Mouse (Mus musculus) liver (tissue): Measurements from ENCODE around the gene Disp2.
A peak's percentile ranks its signal among the peaks of the same experiment; 100 is the strongest.

Experiments
- DNase-seq: peaks from one replicate; pipeline ENCODE4 v3.0.0-alpha.2; 2020; ENCODE audit warnings: mixed read lengths

The Disp2 gene

DNA sequence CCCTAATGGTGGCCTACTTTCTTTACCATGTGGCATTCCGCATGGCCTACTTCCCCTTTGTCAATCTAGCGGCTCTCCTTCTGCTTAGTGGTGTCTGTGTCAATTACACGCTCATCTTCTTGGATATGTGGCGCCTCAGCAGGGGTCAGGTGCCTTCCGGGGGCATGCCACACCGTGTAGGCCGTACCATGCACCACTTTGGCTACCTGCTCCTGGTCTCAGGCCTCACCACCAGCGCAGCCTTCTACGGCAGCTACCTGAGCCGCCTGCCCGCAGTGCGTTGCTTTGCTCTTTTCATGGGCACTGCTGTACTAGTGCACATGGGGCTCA, 10.7 kb downstream of the Disp2 start:
- no peak for DNase-seq

DNA sequence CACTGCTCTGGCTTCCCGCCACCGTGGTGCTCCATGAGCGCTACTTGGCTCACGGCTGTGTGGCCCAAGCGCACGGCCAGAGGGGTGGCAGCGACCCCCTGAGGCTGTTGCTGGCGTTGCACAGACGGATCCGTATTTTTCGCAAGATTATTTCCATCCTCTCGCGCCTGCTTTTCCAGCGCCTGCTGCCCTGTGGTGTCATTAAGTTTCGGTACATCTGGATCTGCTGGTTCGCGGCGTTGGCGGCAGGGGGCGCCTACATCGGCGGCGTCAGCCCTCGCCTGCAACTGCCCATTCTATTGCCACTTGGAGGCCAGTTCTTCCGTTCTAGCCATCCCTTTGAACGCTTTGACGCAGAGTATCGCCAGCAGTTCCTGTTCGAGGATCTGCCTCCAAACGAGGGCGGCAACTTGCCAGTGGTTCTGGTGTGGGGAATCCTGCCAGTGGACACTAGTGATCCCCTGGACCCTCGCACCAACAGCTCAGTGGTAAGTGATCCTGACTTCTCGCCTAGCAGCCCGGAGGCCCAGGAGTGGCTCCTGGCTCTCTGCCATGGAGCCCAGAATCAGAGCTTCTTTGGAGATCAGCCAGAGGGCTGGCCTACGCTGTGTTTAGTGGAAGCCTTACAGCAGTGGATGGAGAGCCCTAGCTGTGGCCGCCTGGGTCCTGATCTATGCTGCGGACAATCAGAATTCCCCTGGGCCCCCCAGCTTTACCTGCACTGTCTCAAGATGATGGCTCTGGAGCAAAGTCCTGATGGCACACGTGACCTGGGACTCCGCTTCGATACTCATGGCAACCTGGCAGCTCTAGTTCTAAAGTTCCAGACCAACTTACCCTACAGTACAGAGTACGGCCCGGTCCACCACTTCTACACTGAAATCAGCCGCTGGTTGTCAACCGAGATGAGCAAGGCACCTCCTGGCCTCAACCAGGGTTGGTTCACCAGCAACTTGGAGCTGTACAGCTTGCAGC, 11.3 kb downstream of the Disp2 start:
- peak; percentile 79 for DNase-seq

DNA sequence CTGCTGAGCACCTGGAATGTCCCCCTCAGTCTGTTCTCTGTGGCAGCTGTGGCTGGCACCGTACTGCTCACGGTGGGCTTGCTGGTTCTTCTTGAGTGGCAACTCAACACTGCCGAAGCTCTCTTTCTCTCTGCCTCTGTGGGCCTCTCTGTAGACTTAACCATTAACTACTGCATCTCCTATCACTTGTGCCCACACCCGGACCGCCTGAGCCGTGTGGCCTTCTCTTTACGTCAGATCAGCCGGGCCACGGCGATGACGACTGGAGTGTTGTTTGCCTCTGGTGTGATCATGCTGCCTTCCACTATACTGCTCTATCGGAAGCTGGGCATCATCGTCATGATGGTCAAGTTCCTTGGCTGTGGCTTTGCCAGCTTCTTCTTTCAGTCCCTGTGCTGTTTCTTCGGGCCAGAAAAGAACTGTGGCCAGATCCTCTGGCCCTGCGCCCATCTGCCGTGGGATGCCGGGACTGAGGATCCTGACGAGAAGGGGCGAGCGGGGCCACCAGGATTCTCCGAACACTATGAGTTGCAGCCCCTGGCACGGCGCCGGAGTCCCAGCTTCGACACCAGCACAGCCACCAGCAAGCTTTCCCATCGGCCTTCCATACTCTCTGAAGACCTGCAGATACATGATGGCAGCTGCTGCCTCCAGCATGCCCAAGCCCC, 12.2 kb downstream of the Disp2 start:
- peak; percentile 69 for DNase-seq

DNA sequence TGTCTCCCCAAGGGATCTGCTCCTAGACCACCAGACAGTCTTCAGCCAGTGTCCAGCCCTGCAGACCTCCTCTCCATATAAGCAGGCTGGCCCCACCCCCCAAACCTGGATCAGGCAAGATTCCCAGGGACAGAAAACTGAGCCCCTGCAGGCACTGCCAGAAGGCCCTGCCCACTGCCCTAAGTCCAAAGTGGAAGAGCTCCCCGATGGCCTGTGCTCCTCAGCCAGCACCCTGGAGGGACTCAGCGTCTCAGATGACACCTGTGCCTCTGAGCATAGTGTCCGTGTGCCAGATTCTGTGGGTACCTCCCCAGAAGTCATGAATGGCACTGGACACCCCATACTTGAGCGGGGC, 12.7 kb downstream of the Disp2 start:
- DNase-seq: no peak

DNA sequence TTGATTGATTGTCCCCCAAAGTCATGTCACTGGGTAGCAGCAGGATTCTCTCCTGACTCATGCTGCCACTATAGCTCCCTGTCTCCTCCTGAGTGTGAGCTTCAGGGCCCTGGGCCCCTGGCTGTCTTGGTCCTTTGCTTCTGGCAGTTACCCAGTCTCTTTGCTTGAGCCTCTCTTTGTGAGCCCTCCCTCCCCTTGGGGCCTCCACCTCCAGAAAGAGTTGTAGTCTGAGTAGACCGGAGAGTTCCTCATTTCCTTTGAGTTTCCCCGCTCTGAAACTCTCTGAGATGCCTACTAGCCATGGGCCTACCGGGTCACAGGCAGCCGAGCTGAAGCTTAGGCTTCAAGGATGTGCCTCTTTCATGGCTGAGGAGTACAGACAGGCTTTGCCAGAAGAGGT, 14.1 kb downstream of the Disp2 start:
- DNase-seq: no peak

DNA sequence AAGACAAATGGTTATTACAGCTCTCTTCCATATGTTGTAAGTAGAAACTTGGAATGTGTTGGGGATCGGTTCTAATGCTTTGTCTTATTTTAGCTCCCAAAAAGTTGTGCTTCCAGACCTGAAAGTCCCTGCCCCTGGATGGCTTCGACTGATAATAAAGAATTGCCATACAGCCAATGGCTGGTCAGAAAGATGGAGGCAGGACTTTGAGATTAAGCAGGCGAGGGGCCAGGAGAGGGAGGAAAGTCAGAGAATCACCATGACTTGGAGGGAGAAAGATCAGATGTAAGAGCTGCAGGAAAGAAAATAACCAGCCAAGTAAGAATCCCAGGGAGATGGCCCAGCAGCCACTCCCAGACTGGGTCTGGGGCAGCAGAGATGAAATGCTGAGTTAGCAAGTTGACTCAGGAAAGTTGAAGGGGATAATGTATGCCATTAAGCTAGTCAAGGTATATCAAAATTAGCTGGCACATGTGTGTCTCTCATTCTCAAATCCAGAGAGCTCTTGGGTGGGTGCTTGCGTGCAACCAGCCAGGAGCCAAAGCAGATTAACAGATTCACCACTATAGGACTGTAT, 23.1 kb downstream of the Disp2 start:
- DNase-seq: peak; percentile 87

DNA sequence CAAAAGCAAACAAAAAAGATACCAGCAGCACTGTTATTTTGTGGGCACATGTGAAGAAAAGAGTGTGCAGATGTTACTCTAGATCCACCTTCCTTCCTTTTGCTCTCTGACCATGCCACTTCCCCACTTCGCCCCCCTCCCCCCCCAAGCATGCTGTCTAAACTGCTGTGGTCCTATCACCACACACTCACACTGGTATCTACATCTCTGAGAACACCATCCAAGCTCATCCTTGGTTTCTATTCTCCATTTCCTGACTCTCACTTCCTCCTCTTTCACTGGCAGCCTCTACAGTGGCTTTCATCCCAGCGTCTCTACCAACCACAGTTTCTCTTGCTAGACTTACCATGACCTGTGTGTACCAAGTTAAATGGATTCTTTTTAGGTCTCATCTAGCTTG, 25.0 kb downstream of the Disp2 start:
- DNase-seq: peak; percentile 37

DNA sequence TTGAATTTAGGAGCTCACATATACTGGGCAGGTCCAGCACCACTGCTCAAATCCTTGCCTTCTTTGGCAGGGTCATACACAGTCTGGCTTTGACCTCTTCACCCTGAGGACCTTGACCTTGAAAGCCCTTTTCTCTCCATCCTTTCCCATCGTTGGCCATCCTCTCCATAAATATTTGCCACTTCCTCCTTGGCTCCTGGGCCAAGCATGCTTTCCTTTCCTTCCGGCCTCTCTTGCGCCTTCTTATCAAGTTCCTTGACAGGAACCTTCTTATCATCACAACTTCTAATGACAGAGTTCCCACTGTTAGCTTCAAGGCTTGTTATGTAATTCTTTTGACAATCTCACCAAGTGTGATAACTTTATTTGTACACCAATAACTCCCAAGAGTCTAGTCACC, 25.6 kb downstream of the Disp2 start:
- DNase-seq: peak; percentile 54

DNA sequence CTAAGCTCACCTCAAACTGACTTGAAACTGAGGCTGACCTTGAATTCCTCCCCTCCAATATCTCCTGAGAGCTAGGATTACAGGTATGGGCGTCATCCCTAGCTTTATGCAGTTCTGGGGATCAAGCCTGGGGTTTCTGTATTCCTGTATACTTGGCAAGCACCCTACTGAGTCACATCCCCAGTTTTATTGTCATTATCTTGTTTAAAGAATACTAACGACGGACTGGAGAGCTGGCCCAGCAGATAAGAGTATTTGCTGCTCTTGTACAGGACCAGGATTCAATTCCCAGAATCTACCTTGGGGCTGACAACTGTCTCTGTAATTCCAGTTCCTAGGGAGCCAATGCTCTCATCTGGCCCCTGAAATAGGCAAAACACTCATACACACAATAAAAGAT, 26.2 kb downstream of the Disp2 start:
- DNase-seq: peak; percentile 41

DNA sequence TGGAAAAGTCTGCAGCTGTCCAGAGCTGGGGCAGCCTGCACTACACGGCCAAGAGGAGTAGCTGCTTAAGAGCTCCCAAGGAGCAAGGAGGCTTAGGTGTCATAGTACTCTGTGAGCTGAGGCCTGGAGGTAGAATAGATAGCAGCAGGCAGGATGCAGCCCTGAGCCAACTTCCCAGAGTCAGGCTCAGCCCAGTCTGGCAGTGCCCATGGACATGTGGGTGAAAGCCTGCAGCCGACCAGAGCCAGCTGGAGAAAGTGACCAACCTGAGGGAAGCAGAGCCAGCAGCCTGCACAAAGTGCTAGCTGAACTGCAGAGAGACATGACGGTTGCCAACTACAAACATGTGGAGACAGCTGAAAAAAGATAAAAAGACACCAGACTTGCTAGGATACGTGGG, 27.3 kb downstream of the Disp2 start:
- DNase-seq: no peak

DNA sequence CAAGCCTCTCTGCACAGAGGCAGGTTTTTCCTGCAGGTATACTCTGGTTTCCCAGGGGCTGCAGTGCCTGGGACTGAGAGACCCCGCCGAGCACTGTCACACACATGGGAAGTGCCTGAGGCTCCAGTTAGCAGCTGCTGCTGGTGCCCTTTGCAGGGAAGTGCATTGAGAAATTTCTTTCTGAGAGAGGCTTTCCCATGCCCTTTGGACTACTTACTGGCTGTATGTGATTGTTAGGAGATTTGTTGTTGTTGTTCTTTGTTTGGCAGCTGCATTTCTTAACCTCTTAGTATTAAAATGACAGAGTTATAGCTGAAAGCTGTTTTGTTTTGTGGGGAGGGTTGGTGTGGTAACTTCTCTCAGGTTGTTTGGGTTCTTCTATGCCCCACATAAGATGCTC, 31.3 kb downstream of the Disp2 start:
- DNase-seq: no peak

DNA sequence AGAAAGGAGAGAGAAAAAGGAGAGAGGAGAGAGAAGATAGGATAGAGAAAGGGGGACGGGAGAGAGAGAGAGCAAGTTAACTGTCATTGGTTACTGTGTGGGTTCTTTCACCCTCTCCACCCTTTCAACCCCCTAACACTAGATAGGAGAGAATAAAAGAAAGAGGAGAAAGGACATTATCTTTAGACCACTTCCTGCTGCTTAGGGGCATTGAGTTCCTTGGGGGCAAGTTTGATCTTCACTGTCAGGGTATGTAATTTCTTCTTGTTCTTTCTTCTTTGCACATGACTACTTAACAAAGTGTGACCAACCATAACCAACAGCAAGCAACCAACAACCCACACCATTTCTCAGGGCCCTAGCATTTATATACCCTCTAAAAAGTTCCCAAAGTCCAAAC, 33.2 kb downstream of the Disp2 start:
- no peak for DNase-seq

DNA sequence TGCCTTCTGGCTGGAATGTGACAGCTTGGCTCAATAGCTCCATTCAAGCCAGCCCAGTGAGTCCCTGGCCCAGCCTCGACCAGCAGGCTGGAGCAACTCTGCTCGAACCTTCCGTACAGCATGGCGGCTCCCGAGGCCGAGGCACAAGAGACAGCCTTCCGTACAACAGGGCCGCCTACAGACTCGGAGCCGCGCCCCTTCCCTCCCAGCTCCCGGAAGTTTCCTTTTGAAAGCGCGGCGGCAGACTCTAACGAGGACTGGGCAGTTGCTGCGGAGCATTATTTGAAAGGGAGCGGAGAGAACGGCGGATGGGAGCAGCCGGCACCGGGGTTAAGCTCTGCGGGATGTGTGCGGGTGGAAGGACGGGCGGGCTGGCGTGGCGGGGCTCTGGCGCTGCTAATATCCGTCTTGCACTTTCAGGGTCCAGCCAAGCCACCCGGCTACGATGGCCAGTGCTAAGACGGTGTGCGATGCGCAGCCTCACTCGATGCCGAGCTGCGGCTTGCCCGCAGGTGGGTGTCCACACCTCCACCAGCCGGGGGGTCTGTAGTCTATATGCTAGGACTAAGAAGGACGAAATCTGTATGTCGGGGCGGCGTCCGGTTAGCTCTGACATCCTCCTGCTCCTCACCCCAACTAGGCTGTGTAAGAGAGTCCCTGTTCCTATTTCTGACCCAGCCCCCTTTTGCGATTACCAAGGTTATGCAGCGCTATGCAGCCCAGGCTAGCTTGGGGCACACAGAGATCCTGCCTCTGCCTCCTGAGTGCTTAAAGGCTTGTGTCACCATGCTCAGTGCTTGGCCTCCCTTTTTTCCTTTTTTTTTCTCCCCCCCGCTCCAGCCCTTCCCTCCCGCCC, 34.7 kb downstream of the Disp2 start, which contains the start of gene Knstrn:
Gene Knstrn, plus strand, starts transcription at position 23 of the 856 bp plus-strand sequence.
- peak; percentile 93 for DNase-seq

DNA sequence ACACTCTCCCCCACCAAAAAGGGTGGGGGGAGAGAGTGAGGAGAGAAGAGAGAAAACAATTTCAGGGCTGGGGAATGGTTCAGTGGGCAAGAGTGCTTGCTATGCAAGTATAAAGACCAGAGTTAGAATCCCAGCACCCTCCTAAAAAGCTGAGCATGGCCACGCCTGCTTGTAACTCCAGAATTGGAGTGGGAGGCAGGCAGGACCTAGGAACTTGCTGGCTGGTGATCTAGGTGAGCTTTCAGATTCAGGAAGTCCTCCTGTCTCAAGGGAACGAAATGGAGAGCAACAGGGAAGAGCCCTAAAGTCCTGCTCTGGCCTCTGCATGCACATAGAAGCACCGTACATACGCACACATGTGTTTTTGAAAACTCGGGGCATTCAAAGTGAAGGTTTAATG, 43.3 kb downstream of the Disp2 start:
- DNase-seq: no peak

DNA sequence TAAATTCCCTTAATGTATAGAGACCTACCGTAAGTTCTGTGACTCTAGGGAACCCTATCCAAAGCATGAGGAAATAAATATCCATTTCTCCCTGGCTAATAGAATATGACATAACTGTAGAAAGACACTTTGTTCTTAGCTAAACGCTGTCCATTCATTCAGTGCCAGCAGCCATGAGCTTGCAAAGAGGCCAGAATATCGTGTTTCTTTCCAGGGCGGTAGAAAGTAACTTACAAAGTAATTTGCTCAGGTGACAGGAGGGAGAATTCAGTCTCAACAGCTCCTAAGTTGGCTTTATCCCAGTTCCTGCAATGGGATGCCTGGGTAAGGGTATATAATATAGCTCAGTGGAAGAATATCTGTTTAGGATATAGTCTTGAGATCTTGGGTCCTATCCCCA, 44.9 kb downstream of the Disp2 start:
- no peak for DNase-seq

DNA sequence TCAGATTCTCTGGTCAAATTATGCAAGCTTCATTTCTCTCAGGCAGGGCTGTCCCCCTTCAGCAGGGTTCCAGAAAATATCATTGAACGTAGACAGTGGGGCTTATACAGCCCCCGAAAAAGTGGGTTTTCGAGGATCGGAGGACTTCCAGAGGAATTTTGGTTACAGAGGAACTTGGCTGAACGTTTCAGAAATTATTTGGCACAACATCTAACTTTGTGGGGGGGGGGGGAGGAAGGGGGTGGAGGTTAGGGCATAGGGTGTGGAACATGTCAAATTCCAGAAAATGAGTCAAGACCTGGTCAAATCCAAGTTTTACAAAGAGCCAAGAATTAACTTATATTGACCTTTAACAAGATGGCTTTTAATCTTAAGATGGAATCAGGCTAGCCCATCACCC, 49.6 kb downstream of the Disp2 start:
- no peak for DNase-seq

DNA sequence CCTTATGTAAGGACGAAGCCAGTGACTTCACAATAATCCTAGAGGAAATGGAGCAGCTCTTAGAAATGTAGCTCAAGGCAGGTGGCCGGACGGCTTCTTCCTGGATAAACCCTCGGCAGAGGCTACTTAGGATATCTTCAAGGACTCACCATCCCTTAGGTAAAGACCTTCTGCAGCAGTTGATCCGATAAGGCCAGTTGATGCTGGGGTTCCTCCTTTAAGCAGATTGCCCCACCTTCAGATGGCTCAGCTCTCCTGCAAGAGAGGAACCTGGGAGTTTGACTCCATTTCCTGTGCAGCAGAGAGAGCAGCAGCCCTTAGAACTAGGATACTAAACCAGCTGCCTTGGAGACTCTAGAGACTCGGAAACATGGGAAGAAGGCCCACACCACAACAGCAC, 54.5 kb downstream of the Disp2 start:
- DNase-seq: no peak

DNA sequence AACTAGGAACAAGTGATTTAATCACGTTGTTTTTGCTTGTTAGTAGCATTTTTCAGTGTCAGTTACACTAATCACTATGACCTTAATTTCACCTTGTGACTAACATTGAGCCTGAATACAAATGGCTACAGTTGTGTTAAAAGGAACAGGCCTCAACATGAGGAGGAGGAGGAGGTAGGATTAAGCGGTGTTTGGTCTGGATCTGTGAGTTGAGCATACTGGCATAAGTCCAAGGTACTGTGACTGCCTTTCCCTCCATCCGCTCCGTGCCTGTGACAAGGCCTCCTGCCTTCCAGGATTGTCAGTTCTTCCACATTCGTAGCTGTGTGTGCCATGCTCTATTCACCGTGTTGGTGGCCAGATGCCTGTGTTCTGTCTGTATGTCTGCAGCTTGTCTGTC, 55.6 kb downstream of the Disp2 start:
- DNase-seq: no peak

DNA sequence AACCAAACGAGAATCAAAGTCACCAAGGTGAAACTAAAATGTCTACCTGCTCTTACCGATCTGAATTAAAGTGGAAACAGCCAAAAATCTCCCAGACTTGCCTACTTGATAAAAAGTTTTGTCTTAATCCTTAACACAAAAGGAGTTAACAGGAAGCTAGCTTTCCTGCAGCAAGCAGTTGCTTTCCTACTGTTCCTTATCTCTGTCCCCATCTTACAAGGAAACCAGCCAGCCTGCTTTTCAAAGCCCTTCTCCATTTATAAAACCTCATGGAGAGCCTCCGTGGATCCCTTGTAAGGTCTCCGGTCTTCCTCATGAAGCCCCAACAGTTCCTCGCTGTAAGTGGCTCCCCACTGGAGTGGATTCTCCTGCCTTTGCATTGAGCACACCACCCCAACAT, 58.8 kb downstream of the Disp2 start:
- no peak for DNase-seq

DNA sequence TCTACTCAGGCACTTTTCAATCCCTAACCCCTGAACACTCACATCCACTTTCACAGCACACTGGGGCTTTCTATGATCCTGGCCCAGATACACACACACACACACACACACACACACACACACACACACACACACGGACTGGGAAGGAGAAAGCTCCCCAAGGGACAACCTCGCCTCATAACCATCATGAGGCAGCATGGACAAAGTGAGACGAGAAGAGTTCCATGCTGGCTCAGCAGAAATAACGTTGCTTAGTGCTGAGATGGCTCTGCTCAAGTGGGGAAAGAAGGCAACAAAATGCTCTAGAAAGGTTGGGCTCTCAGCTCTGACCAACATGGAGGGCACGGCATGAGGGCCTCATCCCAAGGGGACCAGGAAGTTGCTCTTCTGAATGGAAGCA, 61.7 kb downstream of the Disp2 start:
- DNase-seq: peak; percentile 26

DNA sequence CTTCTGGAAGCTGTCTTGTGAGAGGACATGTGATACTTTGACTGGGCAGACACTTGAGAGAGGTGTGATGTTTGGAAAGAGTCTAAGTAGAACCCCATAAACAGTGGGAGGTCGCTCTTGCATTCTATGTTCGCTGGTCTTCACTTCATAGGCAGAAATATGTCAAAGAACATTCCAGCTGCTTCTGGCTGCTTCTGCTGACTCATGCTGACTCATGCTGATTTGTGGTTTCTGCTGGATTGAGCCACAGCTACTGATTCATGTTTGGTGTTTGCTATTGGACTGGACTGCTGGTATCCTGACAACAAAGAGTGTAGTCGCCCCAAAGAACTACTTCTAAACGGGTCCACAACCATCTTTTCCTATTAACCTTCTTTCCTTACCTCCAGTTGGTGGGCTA, 62.3 kb downstream of the Disp2 start:
- peak; percentile 90 for DNase-seq

DNA sequence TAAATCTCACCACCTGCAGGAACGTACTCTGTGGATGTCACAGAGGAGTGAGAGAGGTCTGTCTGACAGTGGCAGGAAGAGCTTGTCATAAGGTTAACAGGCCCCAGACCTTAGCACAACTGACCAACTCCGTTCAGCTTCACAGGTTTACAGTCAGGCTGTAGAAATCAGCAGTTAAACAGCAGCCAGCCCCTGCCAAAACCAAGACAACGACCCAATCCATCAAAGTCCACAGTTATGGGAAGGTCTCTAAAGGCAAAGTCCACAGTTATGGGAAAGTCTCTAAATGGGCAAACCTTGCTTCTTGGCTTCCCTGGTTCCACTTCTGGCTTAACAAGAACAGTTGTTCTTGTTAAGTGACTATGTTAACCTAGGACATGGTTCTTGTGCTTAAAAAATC, 64.9 kb downstream of the Disp2 start:
- no peak for DNase-seq

DNA sequence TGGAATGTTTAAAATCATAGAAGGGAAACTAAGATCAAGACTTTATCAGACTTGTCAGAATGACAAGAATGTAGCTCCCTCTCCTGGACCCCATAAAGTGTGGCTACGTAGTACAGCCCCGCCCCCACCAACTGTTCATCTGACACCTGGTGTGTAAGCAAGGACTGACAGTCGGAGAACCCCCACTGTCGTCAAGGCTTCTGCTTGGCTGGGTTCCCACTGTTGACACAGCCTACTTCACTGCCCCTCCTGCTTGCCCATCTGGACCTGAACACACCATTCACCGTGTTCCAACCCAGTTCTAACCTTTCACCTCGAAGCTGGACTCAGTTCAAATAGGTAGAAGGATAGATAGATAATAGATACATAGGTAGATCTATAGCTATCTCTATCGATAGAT, 66.7 kb downstream of the Disp2 start:
- DNase-seq: peak; percentile 52
